Comparison of ENCODE assay signal across 8 mouse cellular contexts in genomic region chr9:60887389-60887811, GRCm38 (mm10).
DNase-seq lines count a peak whose midpoint lies in the region; ATAC-seq and TF ChIP-seq lines count a peak whose summit lies in the region.

No protein-coding gene starts in this region.

- H3K4me2 ChIP-seq in kidney, embryonic 14.5 days (replicated peaks; ENCODE audit: low read depth, low read length), result no peak overlapping the region
- H3K4me2 ChIP-seq in forebrain, postnatal 0 days (ENCODE audit: low read depth), result peak overlapping the region; percentile 46

- 55% methylated on average over 9 of the region's 9 CpGs for WGBS in kidney, adult 2 months
- 57% methylated on average over 9 of the region's 9 CpGs for WGBS in kidney, embryonic 14.5 days
- WGBS in forebrain, postnatal 0 days, result 23% methylated on average over 9 of the region's 9 CpGs
- 66% methylated on average over 9 of the region's 9 CpGs for WGBS in midbrain, embryonic 10.5 days

- TF ChIP-seq CTCF in kidney, adult 2 months (conservative IDR thresholded peaks at IDR 0.05; ENCODE audit: insufficient read depth, insufficient read length, low read depth, low read length), result no peak
- peak; percentile 0 to 43 (median 35); a peak in 4 of 6 replicates for TF ChIP-seq CTCF in MEL (IDR thresholded peaks at IDR 0.05 in 2 of 3, conservative IDR thresholded peaks at IDR 0.05 in 1 of 3; ENCODE audit: control insufficient read depth in 1 of 3, insufficient read depth in 1 of 3, low read depth in 2 of 3, low read length in 3 of 3, poor library complexity in 1 of 3, severe bottlenecking in 1 of 3)
- TF ChIP-seq CTCF in forebrain, postnatal 0 days (IDR thresholded peaks at IDR 0.05; ENCODE audit: low read depth), result peak; percentile 71

- H3K79me2 ChIP-seq in MEL (ENCODE audit: control insufficient read depth, insufficient read depth, low read length, poor library complexity), result no peaks in the 10 kb centered on the region

- no peak for TF ChIP-seq POLR2A in kidney, adult 2 months (IDR thresholded peaks at IDR 0.05; ENCODE audit: low read depth, low read length)
- TF ChIP-seq POLR2A in MEL (IDR thresholded peaks at IDR 0.05; ENCODE audit: control insufficient read depth in 1 of 2, insufficient read depth in 1 of 2, low read depth in 1 of 2, low read length in 2 of 2, poor library complexity in 1 of 2), result no peak

- H3K9ac ChIP-seq in kidney, embryonic 14.5 days (ENCODE audit: low read depth, low read length), result no peak overlapping the region
- no peak overlapping the region for H3K9ac ChIP-seq in MEL (ENCODE audit: control insufficient read depth, low read depth, low read length, poor library complexity, severe bottlenecking)
- no peak overlapping the region for H3K9ac ChIP-seq in forebrain, postnatal 0 days

- no peak; the same call in 1 of the 2 replicates for TF ChIP-seq RAD21 in MEL (IDR thresholded peaks at IDR 0.05; ENCODE audit: low read depth, low read length)

- peak; percentile 51 for DNase-seq in kidney, adult 2 months
- DNase-seq in MEL (ENCODE audit: low read depth, low spot score), result peak; percentile 16
- DNase-seq in forebrain, postnatal 0 days, result peak; percentile 76
- DNase-seq in midbrain, embryonic 10.5 days (ENCODE audit: low spot score), result no peak
- DNase-seq in adrenal gland, postnatal 4 days (ENCODE audit: low spot score in 2 of 2), result no peak
- no peak for DNase-seq in gastrocnemius, postnatal 10 days
- DNase-seq in thymus, postnatal 10 days (ENCODE audit: low spot score in 2 of 2), result no peak

- no peak for TF ChIP-seq EP300 in MEL (IDR thresholded peaks at IDR 0.05; ENCODE audit: low read depth in 1 of 2, low read length in 2 of 2)

- peaks cover 2% of the 10 kb centered on the region; the same call in 1 of the 2 replicates for H3K36me3 ChIP-seq in kidney, adult 2 months (ENCODE audit: control insufficient read depth, insufficient read depth, low read length)
- H3K36me3 ChIP-seq in kidney, embryonic 14.5 days (ENCODE audit: control insufficient read depth, insufficient read depth, low read length), result peaks cover 1% of the 10 kb centered on the region; the same call in 1 of the 2 replicates
- H3K36me3 ChIP-seq in MEL (ENCODE audit: control insufficient read depth in 1 of 2, insufficient read depth in 2 of 2, low read length in 2 of 2), result no peaks in the 10 kb centered on the region
- H3K36me3 ChIP-seq in forebrain, postnatal 0 days (ENCODE audit: insufficient read depth), result no peaks in the 10 kb centered on the region
- H3K36me3 ChIP-seq in midbrain, embryonic 10.5 days, result peaks cover 7% of the 10 kb centered on the region

- H3K4me1 ChIP-seq in kidney, adult 2 months (ENCODE audit: control insufficient read depth, insufficient read depth, low read length), result no peaks in the 10 kb centered on the region
- H3K4me1 ChIP-seq in kidney, embryonic 14.5 days (ENCODE audit: control insufficient read depth, insufficient read depth, low read length), result peaks cover 10% of the 10 kb centered on the region; the same call in 1 of the 2 replicates
- no peaks in the 10 kb centered on the region for H3K4me1 ChIP-seq in MEL (ENCODE audit: control insufficient read depth in 1 of 2, insufficient read depth in 2 of 2, low read length in 2 of 2)
- H3K4me1 ChIP-seq in forebrain, postnatal 0 days (ENCODE audit: insufficient read depth), result peaks cover 13% of the 10 kb centered on the region; the same call in 1 of the 2 replicates
- peaks cover 33% of the 10 kb centered on the region for H3K4me1 ChIP-seq in midbrain, embryonic 10.5 days

- H3K9me3 ChIP-seq in kidney, embryonic 14.5 days (ENCODE audit: control insufficient read depth, low read length), result no peaks in the 10 kb centered on the region
- no peaks in the 10 kb centered on the region for H3K9me3 ChIP-seq in MEL (replicated peaks; ENCODE audit: insufficient read depth, low read length)
- no peaks in the 10 kb centered on the region for H3K9me3 ChIP-seq in forebrain, postnatal 0 days (ENCODE audit: low read length)
- H3K9me3 ChIP-seq in midbrain, embryonic 10.5 days (replicated peaks), result no peaks in the 10 kb centered on the region

- no peaks in the 10 kb centered on the region for H3K27me3 ChIP-seq in kidney, adult 2 months (replicated peaks; ENCODE audit: control insufficient read depth, insufficient read depth, low read length)
- no peaks in the 10 kb centered on the region for H3K27me3 ChIP-seq in kidney, embryonic 14.5 days (ENCODE audit: control insufficient read depth, insufficient read depth, low read length)
- H3K27me3 ChIP-seq in MEL (ENCODE audit: control insufficient read depth in 1 of 2, insufficient read depth in 2 of 2, low read length in 2 of 2), result no peaks in the 10 kb centered on the region
- H3K27me3 ChIP-seq in forebrain, postnatal 0 days (ENCODE audit: insufficient read depth, low read length), result no peaks in the 10 kb centered on the region
- peaks cover 22% of the 10 kb centered on the region; the same call in 1 of the 2 replicates for H3K27me3 ChIP-seq in midbrain, embryonic 10.5 days (ENCODE audit: low read depth, poor library complexity, severe bottlenecking)

- H3K4me3 ChIP-seq in kidney, adult 2 months (ENCODE audit: insufficient read depth, low read depth, low read length), result no peak overlapping the region
- H3K4me3 ChIP-seq in kidney, embryonic 14.5 days (ENCODE audit: low read length), result no peak overlapping the region
- H3K4me3 ChIP-seq in MEL (ENCODE audit: control insufficient read depth in 1 of 2, insufficient read depth in 1 of 2, low read depth in 2 of 2, low read length in 2 of 2), result no peak overlapping the region
- no peak overlapping the region for H3K4me3 ChIP-seq in forebrain, postnatal 0 days (ENCODE audit: low read depth, low read length)
- 0 out of 2 replicates have a peak overlapping the region, but pooled peaks have one; percentile 26 for H3K4me3 ChIP-seq in midbrain, embryonic 10.5 days

- H3K27ac ChIP-seq in kidney, adult 2 months (ENCODE audit: insufficient read depth, low read depth, low read length), result no peak overlapping the region
- H3K27ac ChIP-seq in kidney, embryonic 14.5 days (ENCODE audit: low read depth, low read length), result no peak overlapping the region
- H3K27ac ChIP-seq in MEL (ENCODE audit: control insufficient read depth, low read depth, low read length), result no peak overlapping the region
- peak overlapping the region; percentile 78 for H3K27ac ChIP-seq in forebrain, postnatal 0 days (ENCODE audit: low read depth, low read length)
- peak overlapping the region; percentile 56 for H3K27ac ChIP-seq in midbrain, embryonic 10.5 days (replicated peaks)

- ATAC-seq in kidney, embryonic 14.5 days (ENCODE audit: low FRiP score, low TSS enrichment), result no peak
- peak; percentile 53 for ATAC-seq in forebrain, postnatal 0 days

TF ChIP-seq in MEL, 35 proteins besides CTCF, POLR2A, EP300 and RAD21:
- TF ChIP-seq USF2 (IDR thresholded peaks at IDR 0.05; ENCODE audit: borderline replicate concordance in 1 of 2, insufficient read depth in 1 of 2, low read depth in 1 of 2, low read length in 2 of 2), result no peak
- no peak for TF ChIP-seq NRF1 (IDR thresholded peaks at IDR 0.05; ENCODE audit: insufficient read depth, low read depth, low read length, poor library complexity, severe bottlenecking)
- no peak for TF ChIP-seq MXI1 (IDR thresholded peaks at IDR 0.05; ENCODE audit: low read depth, low read length)
- TF ChIP-seq UBTF (IDR thresholded peaks at IDR 0.05; ENCODE audit: borderline replicate concordance, insufficient read depth, low read depth, low read length), result no peak
- no peak for TF ChIP-seq TBP (IDR thresholded peaks at IDR 0.05; ENCODE audit: low read depth, low read length)
- TF ChIP-seq KAT2A (conservative IDR thresholded peaks at IDR 0.05; ENCODE audit: low read depth, low read length), result no peak
- no peak for TF ChIP-seq CHD1 (IDR thresholded peaks at IDR 0.05; ENCODE audit: low read depth, low read length)
- no peak for TF ChIP-seq ZMIZ1 (IDR thresholded peaks at IDR 0.05; ENCODE audit: low read depth, low read length)
- TF ChIP-seq MAX (IDR thresholded peaks at IDR 0.05; ENCODE audit: low read length), result no peak
- no peak for TF ChIP-seq SIN3A (IDR thresholded peaks at IDR 0.05; ENCODE audit: low read length)
- TF ChIP-seq E2F4 (IDR thresholded peaks at IDR 0.05; ENCODE audit: borderline replicate concordance, low read depth, low read length), result no peak
- no peak for TF ChIP-seq ELF1 (IDR thresholded peaks at IDR 0.05; ENCODE audit: low read depth, low read length)
- TF ChIP-seq ZNF384 (IDR thresholded peaks at IDR 0.05; ENCODE audit: low read depth, low read length), result no peak
- TF ChIP-seq GATA1 (IDR thresholded peaks at IDR 0.05; ENCODE audit: low read depth, low read length), result no peak
- no peak for TF ChIP-seq MYB (IDR thresholded peaks at IDR 0.05; ENCODE audit: low read depth, low read length)
- TF ChIP-seq POLR2AphosphoS5 (IDR thresholded peaks at IDR 0.05; ENCODE audit: borderline replicate concordance, low read depth, low read length), result no peak

Comparison
In these comparisons a context has a peak if more than half of its experiments do, and no peak if none do; other contexts are left out.
1. DNase-seq: peak in kidney, adult 2 months (single experiment), MEL (single experiment) and forebrain, postnatal 0 days (single experiment); none in midbrain, embryonic 10.5 days (single experiment), adrenal gland, postnatal 4 days (0 of 2), gastrocnemius, postnatal 10 days (single experiment) and thymus, postnatal 10 days (0 of 2).
2. H3K27ac ChIP-seq: peak in forebrain, postnatal 0 days (single experiment) and midbrain, embryonic 10.5 days (single experiment); none in kidney, adult 2 months (single experiment), kidney, embryonic 14.5 days (single experiment) and MEL (single experiment).